8 mouse cellular contexts compared by ENCODE assay signal in the genomic region with DNA sequence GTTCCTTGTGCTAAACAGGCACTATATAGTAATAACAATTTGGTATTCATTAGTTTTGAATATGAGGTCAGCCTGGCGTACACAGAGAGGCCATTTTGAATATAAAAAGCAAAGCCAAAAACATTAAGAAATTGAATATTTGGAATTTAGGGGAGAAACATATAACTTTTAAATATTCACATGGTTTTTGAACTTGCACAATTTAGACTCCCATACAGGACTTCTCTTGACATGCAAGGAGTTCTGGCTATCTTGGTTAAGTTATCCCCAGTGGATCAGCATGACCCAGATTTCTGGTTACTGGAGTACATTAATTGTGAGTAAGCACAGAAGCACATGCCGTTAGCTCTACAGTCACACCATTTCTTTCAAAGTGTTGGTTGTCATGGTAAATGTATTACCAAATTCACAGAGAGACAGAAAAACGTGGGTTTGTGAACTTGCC. TPM values are rescaled to one million over a fixed set of nuclear protein-coding genes. Genes with fewer than 3 reads are reported as not detected.
DNase-seq lines count a peak whose midpoint lies in the region; ATAC-seq and TF ChIP-seq lines count a peak whose summit lies in the region.

No protein-coding gene starts in this region.

- no peak for ATAC-seq in lung, embryonic 14.5 days (ENCODE audit: insufficient read depth)
- no peak for ATAC-seq in embryonic facial prominence, embryonic 11.5 days (replicated peaks; ENCODE audit: insufficient number of reproducible peaks, low FRiP score, low TSS enrichment, low read depth)
- ATAC-seq in intestine, embryonic 14.5 days (replicated peaks; ENCODE audit: low FRiP score, low TSS enrichment, low read depth), result no peak
- ATAC-seq in neural tube, embryonic 15.5 days (ENCODE audit: low FRiP score), result no peak
- no peak for ATAC-seq in frontal cortex, adult (ENCODE audit: low TSS enrichment)

- 33% methylated on average over 3 of the region's 3 CpGs for WGBS in lung, embryonic 14.5 days
- WGBS in embryonic facial prominence, embryonic 11.5 days, result 49% methylated on average over 3 of the region's 3 CpGs
- WGBS in intestine, embryonic 14.5 days, result 34% methylated on average over 3 of the region's 3 CpGs
- 17% methylated on average over 3 of the region's 3 CpGs for WGBS in neural tube, embryonic 15.5 days

- TF ChIP-seq CTCF in lung, embryonic 14.5 days (IDR thresholded peaks at IDR 0.05; ENCODE audit: low read depth), result no peak

- no peaks in the 10 kb centered on the region for H3K36me3 ChIP-seq in lung, embryonic 14.5 days (ENCODE audit: insufficient read depth)
- no peaks in the 10 kb centered on the region for H3K36me3 ChIP-seq in embryonic facial prominence, embryonic 11.5 days (replicated peaks; ENCODE audit: control insufficient read depth, insufficient read depth, low read depth, low read length)
- no peaks in the 10 kb centered on the region for H3K36me3 ChIP-seq in intestine, embryonic 14.5 days (ENCODE audit: control insufficient read depth, insufficient read depth, low read length)
- no peaks in the 10 kb centered on the region for H3K36me3 ChIP-seq in neural tube, embryonic 15.5 days

- no peaks in the 10 kb centered on the region for H3K9me3 ChIP-seq in lung, embryonic 14.5 days (ENCODE audit: low read depth, low read length)
- no peaks in the 10 kb centered on the region for H3K9me3 ChIP-seq in embryonic facial prominence, embryonic 11.5 days (replicated peaks; ENCODE audit: control insufficient read depth, low read length)
- H3K9me3 ChIP-seq in intestine, embryonic 14.5 days (ENCODE audit: control insufficient read depth, low read length), result no peaks in the 10 kb centered on the region
- no peaks in the 10 kb centered on the region for H3K9me3 ChIP-seq in neural tube, embryonic 15.5 days (replicated peaks)

- H3K4me3 ChIP-seq in lung, embryonic 14.5 days (ENCODE audit: low read depth, low read length), result peak overlapping the region; percentile 44
- peak overlapping the region; percentile 45 for H3K4me3 ChIP-seq in embryonic facial prominence, embryonic 11.5 days (ENCODE audit: low read depth, low read length)
- H3K4me3 ChIP-seq in intestine, embryonic 14.5 days (ENCODE audit: low read depth, low read length), result peak overlapping the region; percentile 52
- peak overlapping the region; percentile 68 for H3K4me3 ChIP-seq in neural tube, embryonic 15.5 days (replicated peaks)

- DNase-seq in lung, embryonic 14.5 days, result no peak
- DNase-seq in lung, adult 18-20 months, result no peak
- DNase-seq in embryonic facial prominence, embryonic 11.5 days (ENCODE audit: low spot score), result no peak
- DNase-seq in intestine, embryonic 14.5 days (ENCODE audit: low spot score), result no peak
- DNase-seq in frontal cortex, postnatal 14 days (ENCODE audit: low spot score in 2 of 2), result no peak
- DNase-seq in thymus, postnatal 10 days (ENCODE audit: low spot score in 2 of 2), result no peak

- peak overlapping the region; percentile 73 for H3K4me2 ChIP-seq in lung, embryonic 14.5 days
- H3K4me2 ChIP-seq in embryonic facial prominence, embryonic 11.5 days (ENCODE audit: low read depth, low read length), result peak overlapping the region; percentile 21
- H3K4me2 ChIP-seq in intestine, embryonic 14.5 days (ENCODE audit: low read length), result peak overlapping the region; percentile 55
- H3K4me2 ChIP-seq in neural tube, embryonic 15.5 days, result peak overlapping the region; percentile 87

- peak overlapping the region; percentile 76 for H3K9ac ChIP-seq in lung, embryonic 14.5 days
- peak overlapping the region; percentile 37 for H3K9ac ChIP-seq in embryonic facial prominence, embryonic 11.5 days (replicated peaks; ENCODE audit: low read length)
- H3K9ac ChIP-seq in intestine, embryonic 14.5 days (ENCODE audit: low read length), result peak overlapping the region; percentile 75
- peak overlapping the region; percentile 53; the same call in 1 of the 2 replicates for H3K9ac ChIP-seq in neural tube, embryonic 15.5 days (replicated peaks)

- peaks cover 5% of the 10 kb centered on the region for H3K4me1 ChIP-seq in lung, embryonic 14.5 days (ENCODE audit: insufficient read depth)
- H3K4me1 ChIP-seq in embryonic facial prominence, embryonic 11.5 days (ENCODE audit: control insufficient read depth, insufficient read depth, low read length), result no peaks in the 10 kb centered on the region
- peaks cover 6% of the 10 kb centered on the region; the same call in 1 of the 2 replicates for H3K4me1 ChIP-seq in intestine, embryonic 14.5 days (replicated peaks; ENCODE audit: control insufficient read depth, insufficient read depth, low read length)
- peaks cover 15% of the 10 kb centered on the region for H3K4me1 ChIP-seq in neural tube, embryonic 15.5 days

- H3K27me3 ChIP-seq in lung, embryonic 14.5 days (ENCODE audit: insufficient read depth, low read length), result no peaks in the 10 kb centered on the region
- H3K27me3 ChIP-seq in embryonic facial prominence, embryonic 11.5 days (ENCODE audit: control insufficient read depth, insufficient read depth, low read length), result no peaks in the 10 kb centered on the region
- H3K27me3 ChIP-seq in intestine, embryonic 14.5 days (replicated peaks; ENCODE audit: control insufficient read depth, insufficient read depth, low read length), result no peaks in the 10 kb centered on the region
- H3K27me3 ChIP-seq in neural tube, embryonic 15.5 days (replicated peaks), result no peaks in the 10 kb centered on the region

- peak overlapping the region; percentile 99 for H3K27ac ChIP-seq in lung, embryonic 14.5 days (ENCODE audit: low read depth)
- peak overlapping the region; percentile 94; the same call in 1 of the 2 replicates for H3K27ac ChIP-seq in embryonic facial prominence, embryonic 11.5 days (replicated peaks; ENCODE audit: low read depth, low read length)
- H3K27ac ChIP-seq in intestine, embryonic 14.5 days (ENCODE audit: low read depth), result peak overlapping the region; percentile 99
- H3K27ac ChIP-seq in neural tube, embryonic 15.5 days (replicated peaks), result peak overlapping the region; percentile 100

RNA-seq across cellular contexts. Expression of a gene that starts 18.5 kb away (rescaled TPM):
- 9.3 and 12.3 TPM in 2 replicates for polyA plus RNA-seq in lung, embryonic 14.5 days (2014; fragmentation: Nextera tagmentation; extraction: Ambion mirVana)
- polyA plus RNA-seq in embryonic facial prominence, embryonic 11.5 days (2014; fragmentation: Nextera tagmentation; extraction: Ambion mirVana), result 13.9 and 15.5 TPM in 2 replicates
- 6.8 and 8.4 TPM in 2 replicates for polyA plus RNA-seq in intestine, embryonic 14.5 days (2014; fragmentation: Nextera tagmentation; extraction: Ambion mirVana)
- polyA plus RNA-seq in neural tube, embryonic 15.5 days (2015; fragmentation: Nextera tagmentation; extraction: Ambion mirVana), result 15.3 and 15.9 TPM in 2 replicates

RNA-seq across cellular contexts. Expression of a gene that starts 19.7 kb away (rescaled TPM):
- 803 and 809 TPM in 2 replicates for polyA plus RNA-seq in lung, embryonic 14.5 days (2014; fragmentation: Nextera tagmentation; extraction: Ambion mirVana)
- polyA plus RNA-seq in embryonic facial prominence, embryonic 11.5 days (2014; fragmentation: Nextera tagmentation; extraction: Ambion mirVana), result 865 and 885 TPM in 2 replicates
- 798 and 814 TPM in 2 replicates for polyA plus RNA-seq in intestine, embryonic 14.5 days (2014; fragmentation: Nextera tagmentation; extraction: Ambion mirVana)
- 211 and 369 TPM in 2 replicates for polyA plus RNA-seq in neural tube, embryonic 15.5 days (2015; fragmentation: Nextera tagmentation; extraction: Ambion mirVana)

RNA-seq across cellular contexts. Expression of a gene that starts 39.4 kb away (rescaled TPM):
- polyA plus RNA-seq in lung, embryonic 14.5 days (2014; fragmentation: Nextera tagmentation; extraction: Ambion mirVana), result 151 and 160 TPM in 2 replicates
- polyA plus RNA-seq in embryonic facial prominence, embryonic 11.5 days (2014; fragmentation: Nextera tagmentation; extraction: Ambion mirVana), result 162 and 163 TPM in 2 replicates
- 109 and 125 TPM in 2 replicates for polyA plus RNA-seq in intestine, embryonic 14.5 days (2014; fragmentation: Nextera tagmentation; extraction: Ambion mirVana)
- polyA plus RNA-seq in neural tube, embryonic 15.5 days (2015; fragmentation: Nextera tagmentation; extraction: Ambion mirVana), result 128 and 133 TPM in 2 replicates

RNA-seq across cellular contexts. Expression of a gene that starts 57.1 kb away (rescaled TPM):
- 3.6 and 3.9 TPM in 2 replicates for polyA plus RNA-seq in lung, embryonic 14.5 days (2014; fragmentation: Nextera tagmentation; extraction: Ambion mirVana)
- polyA plus RNA-seq in embryonic facial prominence, embryonic 11.5 days (2014; fragmentation: Nextera tagmentation; extraction: Ambion mirVana), result 0.26 and 0.83 TPM in 2 replicates
- 1.7 and 3.2 TPM in 2 replicates for polyA plus RNA-seq in intestine, embryonic 14.5 days (2014; fragmentation: Nextera tagmentation; extraction: Ambion mirVana)
- polyA plus RNA-seq in neural tube, embryonic 15.5 days (2015; fragmentation: Nextera tagmentation; extraction: Ambion mirVana), result 3.0 and 3.6 TPM in 2 replicates

Comparison
In these comparisons a context has a peak if more than half of its experiments do, and no peak if none do; other contexts are left out.
1. H3K4me2 ChIP-seq: peak in every context shown above with its lines; median percentile 87 in neural tube, embryonic 15.5 days; 73 in lung, embryonic 14.5 days; 55 in intestine, embryonic 14.5 days; 21 in embryonic facial prominence, embryonic 11.5 days.